Mouse (Mus musculus) megakaryocyte-erythroid progenitor cell, adult 5-6 weeks (primary cell): Measurements from ENCODE around the gene Sh2b1. TPM values are rescaled to one million over a fixed set of nuclear protein-coding genes. Genes with fewer than 3 reads are reported as not detected.

Experiments used
- ATAC-seq: replicated peaks from 2 replicates; pipeline ENCODE4 v1.8.0; 2016; ENCODE audit warnings: mild to moderate bottlenecking, inconsistent platforms; ENCODE audit not compliant: severe bottlenecking, poor library complexity, low FRiP score, low TSS enrichment
- total RNA-seq, 2 experiments: library from RNA; stranded (forward) in 1 of 2; stranded (reverse) in 1 of 2; fragments of 200-1000, 215-1000 nt in 1 of 2; fragments of >200 nt in 1 of 2; fragmentation: Nextera tagmentation in 1 of 2; gene quantifications; 2 replicates each; pipeline ENCODE4 v1.2.3; 2014 to 2017

Gene Sh2b1
- total RNA-seq, 2 experiments from 2014 or later, result 11.9 to 49.2 TPM

DNA sequence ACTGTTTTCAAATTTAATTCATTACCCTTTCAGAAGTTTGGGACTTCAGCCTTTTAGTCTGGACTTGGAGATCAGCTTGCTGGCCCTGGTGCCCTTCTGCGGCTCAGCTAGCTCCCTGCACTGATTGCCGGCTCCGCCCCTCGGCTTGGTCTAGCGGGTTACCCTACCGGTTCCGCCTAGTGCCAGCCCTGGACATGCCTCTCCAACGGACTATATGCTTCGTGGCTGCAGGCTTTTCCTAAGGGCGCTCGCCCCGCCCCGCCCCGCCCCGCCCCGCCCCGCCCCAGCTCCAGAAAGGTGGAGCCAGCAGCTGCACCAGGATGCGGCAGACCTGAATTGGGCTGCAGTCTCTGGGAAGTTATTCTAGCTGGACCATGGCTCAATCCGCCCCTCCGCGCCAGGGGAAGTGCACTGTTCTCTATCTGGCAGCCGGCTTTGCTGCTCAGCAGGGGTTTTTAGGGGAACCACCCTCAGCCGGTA is 7.2 kb upstream of the Sh2b1 start:
- peak; percentile 68 for ATAC-seq

GRCm38 (mm10) chr7:126481699-126482098 is 6.5 kb upstream of the Sh2b1 start:
- 0 out of 2 replicates have a peak, but pooled peaks have one; percentile 18 for ATAC-seq

GRCm38 (mm10) chr7:126474486-126474955 is 703 bp downstream of the Sh2b1 start:
- ATAC-seq, result no peak

GRCm38 (mm10) chr7:126473470-126474086 is 1.6 kb downstream of the Sh2b1 start:
- ATAC-seq, result no peak

GRCm38 (mm10) chr7:126472713-126473112 is 2.5 kb downstream of the Sh2b1 start:
- ATAC-seq, result no peak

GRCm38 (mm10) chr7:126472306-126472705 is 2.9 kb downstream of the Sh2b1 start:
- no peak for ATAC-seq

GRCm38 (mm10) chr7:126471853-126472252 is 3.4 kb downstream of the Sh2b1 start:
- ATAC-seq, result no peak

GRCm38 (mm10) chr7:126471361-126471760 is 3.9 kb downstream of the Sh2b1 start:
- no peak for ATAC-seq

GRCm38 (mm10) chr7:126470077-126470476 is 5.1 kb downstream of the Sh2b1 start:
- 0 out of 2 replicates have a peak, but pooled peaks have one; percentile 7 for ATAC-seq

DNA sequence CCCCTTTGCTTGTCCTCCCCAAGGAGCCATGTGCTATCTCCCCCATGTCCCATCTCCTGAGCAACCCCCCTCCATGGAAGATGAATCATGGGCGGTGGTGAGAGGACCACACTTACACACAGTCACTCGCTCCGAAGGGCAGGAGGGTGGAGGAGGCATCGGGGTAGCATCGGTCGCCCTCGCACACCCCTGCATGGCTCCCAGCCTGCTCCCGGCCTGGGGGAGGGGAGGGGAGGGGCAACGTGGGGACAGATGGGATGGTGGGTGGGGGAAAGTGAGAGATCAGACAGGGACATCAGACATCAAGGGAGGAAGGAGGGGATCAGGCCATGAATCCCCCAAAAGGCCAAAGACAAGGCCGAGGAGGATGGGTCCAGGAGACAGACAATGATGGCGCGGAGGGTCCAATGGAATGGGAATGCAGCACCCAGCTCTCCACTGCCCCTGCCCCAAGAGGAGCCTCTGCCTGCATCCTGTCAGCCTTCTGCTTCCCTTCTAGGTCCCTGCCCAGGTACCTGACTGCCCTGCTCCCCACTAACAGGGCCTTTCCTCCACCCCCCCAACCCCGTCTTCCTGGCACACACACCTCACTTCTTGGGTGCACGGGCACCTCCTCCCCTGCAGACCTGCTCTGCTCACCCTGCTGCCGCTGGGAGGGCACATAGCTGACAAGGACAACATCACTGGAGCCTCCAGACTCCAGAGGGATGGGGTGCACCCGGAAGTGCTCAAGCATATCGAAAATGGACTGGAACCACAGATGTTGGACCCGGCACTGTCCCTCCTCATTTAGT is 7.2 kb downstream of the Sh2b1 start:
- ATAC-seq, result no peak

DNA sequence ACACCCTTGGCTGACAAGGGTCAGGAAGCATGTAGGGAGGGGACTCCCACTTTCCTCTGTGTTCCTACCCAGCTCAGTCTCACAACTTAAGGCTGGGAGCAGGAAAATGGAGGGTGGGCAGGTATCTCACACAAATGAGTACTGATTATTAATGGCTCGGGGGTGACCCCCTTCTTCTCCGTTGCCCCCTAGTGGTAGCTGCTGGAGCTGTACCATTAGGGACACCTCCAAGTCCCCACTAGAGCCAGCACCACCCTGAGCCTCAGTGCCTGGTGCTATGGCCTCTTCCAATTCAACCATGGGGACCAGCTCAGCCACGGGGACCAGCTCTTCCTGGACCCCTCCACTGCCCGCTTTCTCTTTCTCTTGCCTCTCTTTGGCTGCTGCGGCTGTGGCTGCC is 8.0 kb downstream of the Sh2b1 start:
- ATAC-seq, result peak; percentile 54

- ATAC-seq, result no peak
These were observed 8.5 kb downstream of the Sh2b1 start for GRCm38 (mm10) chr7:126466707-126467106.

DNA sequence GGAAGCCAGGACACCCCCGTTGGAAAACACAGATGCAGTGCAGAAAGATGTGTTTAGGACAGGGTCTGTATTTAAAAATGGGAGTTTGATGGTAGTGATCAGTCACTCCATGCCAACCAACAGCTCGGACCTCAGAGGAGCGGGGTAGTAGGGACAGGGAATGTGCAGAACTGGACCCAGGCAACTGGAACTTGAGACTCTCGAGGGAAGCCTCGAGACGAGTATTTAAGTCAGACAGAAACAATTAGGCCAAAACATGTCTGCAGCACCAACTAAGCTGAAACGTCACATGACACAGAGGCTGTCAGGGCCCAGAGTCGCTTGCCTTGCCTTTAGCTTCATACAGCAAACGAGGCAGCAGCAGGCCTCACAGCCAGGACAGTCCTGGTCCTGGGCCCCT is 9.1 kb downstream of the Sh2b1 start:
- no peak for ATAC-seq

DNA sequence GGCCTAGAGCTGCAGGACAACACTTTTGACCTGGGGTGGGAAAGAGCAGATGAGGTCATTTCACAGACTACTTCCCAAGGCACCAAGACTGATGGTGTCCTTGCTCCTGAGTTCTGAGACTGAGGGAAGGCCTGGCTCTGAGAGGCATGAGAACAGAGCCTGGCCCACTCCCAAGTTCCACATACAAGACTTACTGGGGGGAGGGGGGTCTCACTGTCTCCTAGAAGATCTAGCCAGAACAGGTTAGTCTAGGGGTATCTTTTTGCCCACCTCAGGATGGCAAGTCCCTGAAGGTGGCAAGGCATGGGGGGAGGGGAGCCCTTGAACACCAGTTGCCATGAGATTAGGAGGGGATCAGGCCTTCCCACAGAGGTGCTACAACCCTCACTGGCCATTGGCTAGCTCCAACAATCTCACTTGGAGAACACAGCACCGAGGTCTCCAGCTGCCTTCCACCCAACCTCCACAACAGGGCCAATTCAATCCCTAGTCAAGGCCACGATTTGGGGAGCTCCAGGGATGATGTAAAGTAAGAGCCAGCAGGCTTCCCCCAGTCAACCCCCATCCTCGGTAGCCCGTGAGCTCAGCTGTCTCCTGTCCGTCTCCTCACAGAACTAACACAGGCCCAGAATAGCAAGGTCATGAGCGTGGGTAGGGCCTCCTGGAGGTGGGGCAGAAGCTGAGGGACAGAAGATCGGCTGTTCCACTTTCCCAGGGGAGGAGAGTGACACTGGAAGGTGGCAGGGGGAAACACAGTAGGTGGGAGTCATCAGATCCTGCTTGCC is 9.8 kb downstream of the Sh2b1 start:
- no peak for ATAC-seq

- no peak for ATAC-seq
These were observed 10.4 kb downstream of the Sh2b1 start for GRCm38 (mm10) chr7:126464836-126465235.

GRCm38 (mm10) chr7:126464121-126464520 is 11.1 kb downstream of the Sh2b1 start:
- ATAC-seq, result peak; percentile 48

DNA sequence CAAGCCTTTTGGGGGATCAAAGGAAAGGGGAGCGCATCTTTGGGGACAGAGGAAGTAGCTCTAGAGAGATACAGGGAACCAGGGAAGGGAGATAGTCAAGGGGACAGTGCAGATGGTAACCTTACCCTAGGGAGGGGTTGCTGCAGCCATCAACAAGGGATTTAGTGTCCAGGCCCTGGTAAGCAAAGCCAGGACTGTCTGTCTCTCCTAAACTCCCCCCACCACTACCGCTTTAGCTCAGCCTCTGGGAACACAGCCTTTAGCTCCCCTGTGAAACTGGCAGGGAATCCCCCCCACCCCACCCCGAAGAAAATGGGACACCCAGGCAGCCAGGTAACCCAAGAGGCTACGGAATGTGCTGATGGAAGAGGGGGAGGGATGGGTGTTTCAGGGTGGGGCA is 11.7 kb downstream of the Sh2b1 start:
- no peak for ATAC-seq

GRCm38 (mm10) chr7:126463004-126463403 is 12.2 kb downstream of the Sh2b1 start, which contains the start of gene Atp2a1:
Gene Atp2a1, minus strand, starts transcription at chr7:126463108.
- no peak for ATAC-seq

DNA sequence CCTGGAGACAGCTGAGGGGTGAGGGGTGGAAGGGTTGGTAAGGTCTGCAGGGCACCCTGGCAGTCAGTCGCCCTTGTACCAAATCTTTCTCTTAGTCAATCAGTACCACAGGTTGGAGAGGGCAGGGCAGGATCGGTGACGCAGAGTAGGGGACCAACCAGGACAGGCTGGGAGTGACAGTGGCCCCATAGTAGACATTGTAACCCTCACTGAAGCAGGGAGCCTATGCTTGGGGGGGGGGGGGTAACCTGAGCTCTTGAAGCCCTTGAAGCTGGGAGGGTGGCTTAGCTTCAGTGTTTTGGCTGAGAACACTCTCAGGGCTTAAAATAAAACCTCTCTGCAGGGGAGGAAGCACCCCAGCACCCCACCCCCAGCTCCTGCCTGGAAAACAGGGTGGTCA is 13.6 kb downstream of the Sh2b1 start:
- ATAC-seq, result no peak
